Mouse (Mus musculus) frontal cortex, adult (tissue): ENCODE data around the gene Trim80.

ENCODE experiments used
- ATAC-seq: cut with Nextera tagmentation; 2 replicates; pipeline ENCODE4 v1.9.2; 2017; ENCODE audit warnings: mild to moderate bottlenecking, moderate library complexity, mixed read lengths; ENCODE audit not compliant: low TSS enrichment

Trim80 gene

DNA sequence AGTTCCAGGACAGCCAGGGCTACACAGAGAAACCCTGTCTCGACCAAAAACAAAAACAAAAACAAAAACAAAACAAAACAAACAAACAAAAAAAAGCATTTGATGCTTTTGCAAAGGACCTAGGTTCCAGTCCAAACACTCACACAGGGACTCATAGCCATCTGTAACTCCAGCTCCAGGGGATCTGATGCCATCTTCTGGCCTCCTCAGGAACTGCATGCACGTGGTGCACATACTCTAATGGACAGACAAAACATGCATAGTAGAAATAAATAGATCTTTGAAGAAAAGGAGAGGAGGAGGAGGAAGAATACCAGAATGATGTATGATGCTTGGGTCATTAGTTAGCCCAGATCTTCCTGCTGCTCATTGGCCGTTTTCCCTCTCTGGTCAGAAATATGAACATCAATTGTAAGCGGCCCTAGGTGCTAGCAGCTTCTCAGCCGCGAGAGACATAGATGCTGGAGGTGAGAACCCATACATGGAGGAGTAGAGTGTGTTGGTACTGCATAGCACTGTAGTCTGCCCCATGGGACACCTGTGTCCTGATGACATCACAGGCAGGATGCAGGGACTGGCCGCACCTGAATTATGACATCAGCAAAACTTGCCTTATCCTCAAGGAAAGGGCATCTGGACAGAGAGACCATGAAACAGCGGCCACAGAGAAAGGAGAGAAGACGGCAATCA lies at the start of gene Trim80:
TSS of gene Trim80 (plus strand) at position 640 of the 690 bp plus-strand sequence.
- ATAC-seq, result no peak

DNA sequence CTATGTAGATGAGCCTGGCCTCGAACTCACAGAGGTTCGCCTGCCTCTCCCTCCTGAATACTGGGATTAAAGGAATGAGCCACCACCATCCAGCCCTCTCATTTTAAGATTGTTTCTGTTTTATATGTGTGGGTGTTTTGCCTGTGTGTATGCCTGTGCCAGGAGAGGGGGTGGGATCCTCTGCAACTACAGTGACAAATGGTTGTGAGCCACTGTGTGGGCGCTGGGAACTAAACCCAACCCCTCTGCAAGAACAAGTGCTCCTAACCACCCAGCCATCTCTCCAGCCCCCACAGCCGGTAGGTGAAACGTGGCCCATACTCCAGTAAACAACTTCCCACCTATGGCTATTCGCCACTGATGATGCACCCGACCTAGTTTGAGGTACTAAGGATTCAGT lies 49.0 kb upstream of the Trim80 start:
- ATAC-seq, result no peak

DNA sequence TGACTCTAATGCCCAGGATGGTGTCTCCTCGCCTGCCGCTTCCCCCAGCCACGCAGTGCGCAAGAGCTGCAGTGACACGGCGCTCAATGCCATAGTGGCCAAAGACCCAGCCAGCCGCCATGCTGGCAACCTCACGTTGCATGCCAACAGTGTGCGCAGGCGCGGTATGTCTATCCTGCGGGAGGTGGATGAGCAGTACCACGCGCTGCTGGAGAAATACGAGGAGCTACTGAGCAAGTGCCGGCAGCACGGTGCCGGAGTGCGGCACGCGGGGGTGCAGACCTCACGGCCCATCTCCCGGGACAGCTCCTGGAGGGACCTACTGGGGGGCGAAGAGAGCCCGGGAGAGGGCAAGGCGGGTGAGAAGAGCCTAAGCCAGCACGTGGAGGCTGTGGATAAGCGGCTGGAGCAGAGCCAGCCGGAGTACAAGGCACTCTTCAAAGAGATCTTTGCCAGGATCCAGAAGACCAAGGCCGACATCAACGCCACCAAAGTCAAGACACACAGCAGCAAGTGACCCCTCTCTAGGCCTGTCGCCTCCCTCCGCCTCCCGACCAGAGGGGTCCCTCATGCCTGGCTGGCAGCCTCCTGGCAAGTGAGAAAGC lies 46.5 kb upstream of the Trim80 start:
- no peak for ATAC-seq

DNA sequence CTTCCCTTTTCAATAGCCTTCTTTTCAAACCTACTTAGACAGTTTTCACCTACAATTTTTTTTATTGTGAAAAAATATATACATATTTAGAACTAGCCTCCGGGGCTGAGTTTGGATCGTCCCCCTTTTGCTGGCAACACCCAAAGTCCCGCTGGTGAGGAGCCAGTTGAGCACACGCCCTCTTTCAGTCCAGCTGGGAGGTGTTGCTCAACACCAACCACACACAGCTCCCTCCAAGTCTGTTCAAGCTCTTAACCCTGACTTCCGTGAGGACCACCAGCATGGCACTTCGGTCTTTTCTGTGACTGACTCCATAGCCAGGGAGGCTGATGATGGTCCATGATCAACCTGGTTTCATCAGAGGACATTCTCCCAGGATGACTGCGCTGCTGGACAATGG lies 42.3 kb upstream of the Trim80 start:
- no peak for ATAC-seq

DNA sequence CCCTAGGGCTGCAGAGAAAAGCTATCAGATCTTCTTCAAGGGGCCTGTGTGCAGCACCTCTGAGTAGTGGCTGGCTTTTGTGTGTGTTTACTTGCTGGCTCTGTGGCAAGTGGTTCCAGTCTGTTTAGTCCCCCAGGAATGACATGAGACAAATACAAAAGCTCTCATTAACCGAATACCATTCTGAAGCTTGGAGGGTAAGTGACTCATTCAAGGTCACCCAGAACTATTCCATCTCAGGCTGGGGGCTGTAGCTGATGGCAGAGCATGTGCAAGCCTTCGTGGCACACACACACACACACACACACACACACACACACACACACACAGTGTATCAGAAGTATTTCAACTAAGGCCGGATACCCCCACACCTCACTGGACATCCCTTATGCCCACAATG lies 40.2 kb upstream of the Trim80 start:
- no peak for ATAC-seq

DNA sequence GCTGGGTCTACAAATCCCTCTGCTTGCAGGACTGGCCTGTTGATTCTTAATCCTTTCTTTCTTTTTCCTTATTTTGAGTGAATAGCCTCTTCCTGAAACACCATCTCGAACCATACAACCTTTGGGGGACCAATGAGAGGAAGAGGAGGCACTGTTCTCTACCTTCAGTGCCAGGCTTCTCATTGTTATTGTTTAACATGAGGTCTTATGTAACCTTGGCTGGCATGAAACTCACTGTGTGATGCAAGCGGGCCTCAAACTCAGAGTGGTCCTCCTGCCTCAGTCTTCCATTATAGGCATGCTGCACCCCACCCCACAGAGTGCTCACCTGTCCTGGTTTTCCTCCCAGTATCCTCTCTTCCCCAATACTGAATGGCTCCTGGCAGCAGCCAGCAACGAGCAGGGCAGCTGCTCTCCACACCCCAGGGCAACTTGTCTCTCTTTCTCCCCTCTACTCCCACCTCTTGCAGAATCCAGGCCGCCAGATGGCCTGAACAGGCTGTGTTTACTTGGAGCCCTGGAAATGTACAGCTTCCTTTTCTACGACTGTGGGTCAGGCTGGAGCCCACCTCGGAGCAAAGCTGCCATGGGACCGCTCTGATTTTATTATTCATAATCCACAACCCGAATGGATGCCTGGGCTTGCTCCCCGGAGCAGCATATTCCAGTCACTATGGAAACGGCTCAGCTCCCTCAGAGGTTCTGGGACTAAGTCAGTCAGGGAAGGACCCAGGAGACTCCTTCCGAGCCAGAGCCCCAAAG lies 39.5 kb upstream of the Trim80 start:
- peak; percentile 52 for ATAC-seq

DNA sequence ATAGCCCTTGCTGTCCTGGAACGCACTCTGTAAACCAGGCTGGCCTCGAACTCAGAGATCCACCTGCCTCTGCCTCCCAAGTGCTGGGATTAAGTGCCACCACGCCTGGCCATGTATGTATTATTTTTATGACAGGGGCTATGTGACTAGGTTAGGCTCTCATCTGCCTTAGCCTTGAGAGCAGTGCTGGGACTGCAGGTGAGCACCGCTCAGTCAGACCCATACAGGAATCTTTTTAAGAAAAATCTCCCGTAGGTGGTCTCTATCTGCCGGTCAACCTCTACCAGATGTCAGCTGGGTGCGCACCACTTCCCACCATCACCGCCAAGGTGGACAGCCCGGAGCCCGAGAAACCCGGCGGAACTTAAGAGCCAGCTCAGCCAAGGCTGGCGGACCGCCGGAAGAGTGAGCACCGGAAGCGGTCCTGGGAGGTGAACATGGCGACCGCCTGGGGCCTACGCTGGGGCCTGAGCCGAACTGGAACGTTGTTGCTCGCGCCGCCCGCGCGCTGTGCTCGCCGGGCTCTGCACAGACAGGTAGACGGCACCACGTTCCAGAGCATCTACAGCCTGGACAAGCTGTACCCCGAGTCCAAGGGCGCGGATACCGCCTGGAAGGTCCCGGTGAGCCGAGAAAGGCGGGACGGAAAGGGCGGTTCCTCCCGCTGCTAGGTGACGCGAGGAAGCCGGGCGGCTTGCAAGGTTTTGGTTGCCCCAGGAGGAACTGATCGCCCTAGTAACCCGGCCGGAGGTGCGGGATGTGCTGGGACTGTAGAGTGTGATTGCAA lies 36.8 kb upstream of the Trim80 start, which contains the start of gene Mrpl58:
TSS of gene Mrpl58 (plus strand) at position 415 of the 787 bp plus-strand sequence.
- peak; percentile 55 for ATAC-seq

DNA sequence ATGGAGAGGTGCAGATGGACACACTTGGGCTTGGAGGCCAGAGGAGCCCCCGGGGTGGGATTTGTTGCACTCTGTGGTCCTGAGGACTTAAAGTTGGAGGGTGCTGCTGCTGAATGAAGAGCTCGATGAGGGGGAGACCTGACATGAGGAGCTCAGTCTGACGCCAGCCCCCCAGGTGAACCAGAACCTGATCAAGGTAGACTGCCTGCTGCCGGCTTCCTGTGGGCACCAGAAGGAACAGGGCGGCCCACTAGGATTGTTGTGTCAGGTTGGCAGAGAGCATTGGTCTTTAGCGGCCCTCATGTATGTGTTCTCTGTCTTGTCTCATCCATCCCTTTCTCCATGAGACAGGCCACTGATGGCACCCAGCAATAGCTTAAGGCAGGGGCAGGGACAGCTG lies 34.6 kb upstream of the Trim80 start:
- ATAC-seq, result no peak

DNA sequence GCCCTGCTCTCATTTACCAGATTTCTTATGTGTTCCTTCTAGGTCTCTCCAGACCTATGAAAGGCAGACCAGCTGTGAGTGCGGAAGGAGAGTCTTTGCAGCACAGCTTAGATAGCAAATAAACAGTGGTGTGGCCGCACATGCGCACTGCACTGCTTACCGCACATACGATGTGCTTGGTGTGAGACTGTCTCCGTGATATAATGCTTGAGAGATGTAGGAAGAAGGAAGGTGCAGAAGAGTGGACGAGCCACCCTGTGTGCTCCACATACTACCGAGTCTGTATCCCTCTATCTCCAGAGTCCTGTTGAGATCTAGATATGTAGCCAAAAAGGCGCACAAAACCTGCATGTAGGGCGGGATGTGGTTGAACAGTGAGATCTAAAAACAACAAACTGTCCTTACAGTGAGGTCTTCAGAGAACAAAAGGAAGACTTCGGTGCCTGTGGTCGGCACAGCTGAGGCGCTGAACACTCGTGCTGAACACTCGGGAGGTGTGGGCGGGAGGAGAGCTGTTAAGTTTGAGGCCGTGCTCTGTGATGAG lies 33.4 kb upstream of the Trim80 start:
- ATAC-seq, result no peak

DNA sequence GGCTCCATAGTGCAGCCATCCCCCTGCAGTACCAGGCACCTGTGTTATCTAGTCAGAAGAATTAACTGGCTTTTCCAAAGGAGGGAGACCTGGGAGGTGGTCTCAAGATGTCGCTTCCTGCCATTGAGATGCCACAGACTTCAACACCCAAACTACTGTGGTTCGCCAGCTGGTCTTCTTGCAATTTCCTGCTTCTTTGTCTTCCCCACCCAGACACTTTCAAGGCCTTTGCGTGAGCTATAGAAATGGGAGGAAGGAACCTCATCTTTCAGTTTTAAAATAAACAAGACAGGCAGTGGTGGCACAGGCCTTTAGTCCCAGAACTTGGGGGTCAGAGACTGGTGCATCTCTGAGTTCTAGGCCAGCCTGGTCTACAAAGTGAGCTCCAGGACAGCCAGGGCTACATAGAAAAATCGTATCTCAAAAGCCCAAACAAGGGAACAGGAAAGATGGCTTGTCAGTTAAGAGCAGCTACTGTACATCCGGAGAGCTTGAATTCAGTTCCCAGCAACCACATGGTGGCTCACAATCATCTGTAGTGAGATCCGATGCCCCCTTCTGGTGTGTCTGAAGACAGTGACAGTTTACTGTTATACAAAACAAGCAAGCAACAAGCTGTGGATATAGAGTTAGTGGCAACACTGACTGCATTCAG lies 32.0 kb upstream of the Trim80 start:
- ATAC-seq, result no peak

DNA sequence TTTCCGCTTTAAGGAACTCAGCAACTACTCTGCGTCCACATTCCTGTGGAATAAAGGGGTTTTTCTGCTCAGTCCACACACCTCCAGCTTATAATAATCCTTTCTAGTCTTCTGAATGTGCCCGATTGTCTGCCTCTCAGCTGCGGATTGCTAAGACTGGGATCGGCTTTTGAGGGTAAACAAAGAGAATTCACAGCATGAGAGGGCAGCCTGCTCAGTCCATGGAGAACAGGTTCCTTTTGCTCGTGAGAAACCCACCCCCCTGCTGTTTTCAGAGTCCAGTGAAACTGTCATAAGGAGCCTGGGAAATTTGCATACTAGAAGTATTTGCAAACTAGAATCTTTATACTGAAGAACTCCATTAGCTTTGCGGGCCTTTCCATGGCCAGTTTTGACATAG lies 30.8 kb upstream of the Trim80 start:
- no peak for ATAC-seq

DNA sequence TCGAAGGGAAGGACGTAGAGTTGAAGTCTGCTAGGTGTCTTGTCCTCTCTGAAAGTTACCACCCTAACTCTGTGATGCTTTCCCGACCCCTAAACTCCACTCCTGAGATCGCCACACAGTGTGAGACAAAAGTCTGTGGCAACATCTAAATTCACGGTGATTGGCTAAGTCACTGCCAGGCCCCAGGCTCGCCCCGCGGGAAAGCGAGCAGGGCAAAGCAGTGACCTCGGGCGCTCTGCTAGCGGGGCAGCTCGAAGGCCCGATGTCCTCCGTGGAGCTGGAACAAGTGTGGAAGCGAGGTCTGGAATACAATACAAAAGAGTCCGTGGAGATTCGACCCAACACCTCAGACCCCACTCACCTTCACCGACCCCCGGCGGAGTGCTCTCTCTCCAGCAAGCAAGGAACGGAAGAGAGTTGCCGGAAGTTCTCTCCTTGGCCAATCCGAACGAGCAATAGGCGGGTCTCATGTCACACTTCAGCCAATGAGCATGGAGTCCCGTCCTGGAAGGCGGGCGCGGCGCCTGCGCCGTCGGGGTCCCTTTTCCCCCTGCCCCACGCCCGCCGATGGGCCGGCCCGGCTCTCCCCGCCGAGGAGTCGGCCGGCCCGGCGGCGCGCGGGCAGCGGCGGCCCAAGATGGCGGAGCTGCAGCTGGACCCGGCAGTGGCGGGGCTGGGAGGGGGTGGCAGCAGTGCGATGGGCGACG lies 20.7 kb upstream of the Trim80 start, which contains the start of the genes Atp5h and Kctd2:
TSS of gene Atp5h (minus strand) at position 432 of the 707 bp plus-strand sequence.
TSS of gene Kctd2 (plus strand) at position 598 of the 707 bp plus-strand sequence.
- ATAC-seq, result peak; percentile 91

DNA sequence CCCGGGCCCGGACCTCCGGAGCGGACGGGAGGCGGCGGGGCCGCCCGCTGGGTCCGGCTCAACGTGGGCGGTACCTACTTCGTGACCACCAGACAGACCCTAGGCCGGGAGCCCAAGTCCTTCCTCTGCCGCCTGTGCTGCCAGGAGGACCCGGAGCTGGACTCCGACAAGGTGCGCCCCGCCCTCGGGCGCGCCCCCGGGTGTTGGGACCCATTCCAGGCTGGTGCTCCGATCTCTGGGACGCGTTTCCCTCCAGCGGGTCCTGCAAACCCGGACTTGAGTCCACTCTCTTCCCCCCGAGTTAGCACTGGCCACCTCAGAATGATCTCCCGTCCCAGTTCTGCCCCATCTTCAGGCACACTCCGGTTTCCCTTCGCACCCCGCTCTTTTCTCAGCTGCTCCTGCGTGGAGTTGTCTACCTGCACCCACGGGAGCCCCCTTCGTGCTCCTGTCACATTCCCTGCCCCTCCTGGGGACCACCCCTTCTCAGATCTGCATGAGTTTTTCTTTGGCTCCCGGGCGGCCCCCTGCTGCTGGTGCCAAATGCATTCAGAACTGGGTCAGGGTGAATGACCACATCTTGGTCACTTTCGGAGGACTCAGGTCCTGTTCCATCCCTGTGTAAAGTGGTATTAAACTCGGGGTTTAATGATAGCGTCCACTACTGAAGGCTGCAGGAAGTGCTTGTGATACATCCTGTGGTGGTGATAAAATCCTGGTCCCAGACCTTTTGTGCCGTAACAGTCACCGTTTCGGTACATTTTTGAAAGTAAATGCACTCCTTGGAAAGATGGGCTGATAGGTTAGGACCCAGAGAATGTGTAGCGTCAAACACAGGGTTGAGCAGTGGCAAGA lies 19.8 kb upstream of the Trim80 start:
- peak; percentile 17; the same call in 1 of the 2 replicates for ATAC-seq

DNA sequence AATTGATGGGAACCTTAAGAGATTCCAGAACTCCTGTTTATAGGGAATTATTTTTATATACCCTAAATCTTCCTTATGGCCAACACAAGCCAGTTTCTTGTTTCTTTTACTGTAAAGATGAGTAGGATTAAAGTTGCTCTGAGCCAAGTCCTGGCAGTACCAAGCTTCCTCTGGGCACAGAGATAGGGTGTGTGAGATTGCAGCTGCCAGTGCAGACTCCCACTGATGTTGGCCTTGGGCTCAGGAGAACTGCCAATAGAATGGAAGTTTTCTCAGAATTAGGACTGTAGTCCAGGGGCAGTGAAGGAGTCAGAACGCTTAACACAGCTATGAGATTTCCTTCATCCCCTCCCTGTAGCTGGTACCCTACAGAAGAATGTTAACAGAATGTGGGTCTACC lies 19.0 kb upstream of the Trim80 start:
- ATAC-seq, result peak; percentile 51

DNA sequence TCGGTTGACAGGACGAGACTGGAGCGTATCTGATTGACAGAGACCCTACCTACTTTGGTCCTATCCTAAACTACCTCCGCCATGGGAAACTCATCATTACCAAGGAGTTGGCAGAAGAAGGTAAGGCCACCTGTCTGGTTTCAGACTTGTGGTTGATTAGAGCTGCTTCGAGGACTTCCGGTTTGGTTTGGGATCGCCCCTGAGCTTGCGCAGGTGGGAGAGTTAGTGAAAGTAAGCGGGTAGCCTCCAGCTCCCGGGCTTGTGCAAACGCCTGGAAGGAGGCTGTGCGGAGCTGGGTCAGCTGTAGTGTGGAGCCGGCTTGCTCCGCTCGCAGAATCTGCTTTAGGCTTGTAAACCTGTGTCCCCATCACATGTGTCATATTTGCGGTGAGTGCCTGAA lies 18.4 kb upstream of the Trim80 start:
- no peak for ATAC-seq

DNA sequence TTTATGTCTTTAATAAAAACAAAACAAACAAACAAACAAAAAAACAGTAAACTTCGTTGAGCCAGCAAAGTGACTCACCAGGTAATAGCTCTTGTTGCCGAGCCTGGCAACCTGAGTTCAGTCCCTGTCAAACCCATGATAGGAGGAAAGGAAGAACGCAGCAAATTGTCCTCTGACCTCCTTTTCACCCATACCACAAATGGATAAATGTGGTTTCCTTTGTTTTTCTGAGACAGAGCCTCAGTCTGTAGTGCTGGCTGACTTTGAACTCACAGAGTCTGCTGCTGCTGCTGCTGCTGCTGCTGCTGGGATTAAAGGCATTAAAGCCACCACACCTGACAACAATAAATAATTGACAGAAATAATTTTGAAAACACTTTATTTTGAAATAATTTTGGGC lies 17.3 kb upstream of the Trim80 start:
- ATAC-seq, result no peak

DNA sequence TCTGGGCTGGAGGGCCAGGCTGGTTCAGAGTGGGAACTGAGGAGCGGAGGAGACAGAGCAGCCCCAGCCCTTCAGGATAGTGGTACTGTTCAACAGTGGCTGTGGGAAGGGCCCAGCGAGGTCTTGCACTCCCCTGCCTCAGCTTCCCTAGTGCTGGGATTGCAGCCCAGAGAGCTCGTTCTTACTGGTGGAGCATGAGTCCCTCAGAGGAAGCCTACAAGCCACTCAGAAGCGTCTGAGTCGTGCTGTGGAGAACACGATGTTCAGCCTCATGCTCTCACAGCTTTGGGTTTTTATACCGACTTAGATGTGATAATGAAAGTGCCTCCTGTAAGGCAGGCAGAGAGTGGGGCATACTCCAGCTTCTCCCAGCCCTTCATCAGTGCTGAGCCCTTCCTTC lies 15.7 kb upstream of the Trim80 start:
- ATAC-seq, result no peak

DNA sequence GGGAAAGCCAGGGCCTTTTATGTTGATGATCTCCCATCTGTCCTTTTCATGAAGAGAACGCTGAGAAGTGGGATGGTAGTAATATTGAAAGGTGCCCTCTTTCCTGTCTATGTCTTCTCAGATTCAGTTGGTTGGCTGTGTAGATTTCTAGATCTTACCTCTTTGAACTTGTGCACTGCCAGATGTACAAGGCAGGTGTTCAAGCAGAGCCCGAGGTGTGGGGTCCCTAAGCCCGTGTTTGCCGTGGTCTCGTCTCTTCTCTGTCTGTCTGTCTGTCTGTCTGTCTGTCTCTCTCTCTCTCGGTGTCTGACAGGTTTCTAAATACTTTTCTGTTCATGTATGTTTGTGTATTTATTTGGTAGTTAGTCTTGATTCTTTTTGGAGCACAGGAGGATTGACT lies 14.7 kb upstream of the Trim80 start:
- no peak for ATAC-seq
